Mouse (Mus musculus): ENCODE results near the gene Klhdc10. TPM values are rescaled to one million over a fixed set of nuclear protein-coding genes. Genes with fewer than 3 reads are reported as not detected.
"Not testable (repeated sequence)": the region's sequence is repeated elsewhere in the genome, so short reads cannot be mapped to it uniquely, and the experiment has no call there.

Gene Klhdc10
- polyA plus RNA-seq, 1 experiment from 2014 or later: 34.3 TPM

DNA sequence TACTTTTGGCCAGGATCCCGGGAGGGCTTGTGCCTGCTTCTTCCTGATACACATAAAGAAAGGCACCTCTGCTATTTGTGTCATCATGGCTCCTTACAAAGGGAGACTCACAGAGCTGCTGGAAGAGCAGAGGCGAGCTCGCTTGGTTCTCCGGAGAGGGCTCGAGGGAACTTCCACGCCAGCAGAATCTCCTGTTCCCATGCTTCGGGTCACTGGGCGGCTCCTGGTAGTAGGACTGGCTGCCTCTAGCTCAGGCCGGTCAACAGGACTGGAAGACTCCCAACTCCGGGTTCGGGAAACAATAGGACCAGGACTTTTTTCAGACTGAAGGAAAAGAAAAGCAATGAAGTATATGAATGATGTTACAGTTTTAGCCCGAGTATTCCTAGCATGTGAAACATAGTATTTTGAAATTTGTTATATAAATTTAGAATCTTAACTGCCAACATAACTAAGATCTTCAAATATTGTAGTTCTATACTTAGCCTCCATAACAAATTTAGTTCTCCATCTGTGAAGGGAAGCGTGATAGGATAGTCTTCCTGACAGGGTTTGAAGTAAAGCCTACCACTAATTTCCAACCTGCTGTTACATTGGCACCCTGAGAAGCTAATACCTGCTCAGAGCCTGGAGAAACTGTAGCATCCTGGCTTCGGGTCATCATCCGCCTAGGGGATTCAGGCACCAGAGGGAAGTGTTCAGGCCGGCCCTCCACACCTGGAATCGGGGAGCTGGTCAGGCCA lies 28.9 kb upstream of the Klhdc10 start:
- Histone ChIP-seq H3K27me3 (replicated peaks) (no peaks in the 10 kb centered on the region), H3K4me3 (no peak overlapping the region), H3K36me3 (peaks cover 82% of the 10 kb centered on the region), H3K4me1 (replicated peaks) (peaks cover 27% of the 10 kb centered on the region), H3K27ac (ENCODE audit: poor library complexity, severe bottlenecking) (no peak overlapping the region), H3K9ac (no peak overlapping the region), H3K9me3 (replicated peaks) (no peaks in the 10 kb centered on the region), H3K4me2 (no peak overlapping the region)
- 92% methylated on average over 17 of the region's 17 CpGs for WGBS
- ATAC-seq (ENCODE audit: insufficient number of reproducible peaks, low FRiP score): no peak

DNA sequence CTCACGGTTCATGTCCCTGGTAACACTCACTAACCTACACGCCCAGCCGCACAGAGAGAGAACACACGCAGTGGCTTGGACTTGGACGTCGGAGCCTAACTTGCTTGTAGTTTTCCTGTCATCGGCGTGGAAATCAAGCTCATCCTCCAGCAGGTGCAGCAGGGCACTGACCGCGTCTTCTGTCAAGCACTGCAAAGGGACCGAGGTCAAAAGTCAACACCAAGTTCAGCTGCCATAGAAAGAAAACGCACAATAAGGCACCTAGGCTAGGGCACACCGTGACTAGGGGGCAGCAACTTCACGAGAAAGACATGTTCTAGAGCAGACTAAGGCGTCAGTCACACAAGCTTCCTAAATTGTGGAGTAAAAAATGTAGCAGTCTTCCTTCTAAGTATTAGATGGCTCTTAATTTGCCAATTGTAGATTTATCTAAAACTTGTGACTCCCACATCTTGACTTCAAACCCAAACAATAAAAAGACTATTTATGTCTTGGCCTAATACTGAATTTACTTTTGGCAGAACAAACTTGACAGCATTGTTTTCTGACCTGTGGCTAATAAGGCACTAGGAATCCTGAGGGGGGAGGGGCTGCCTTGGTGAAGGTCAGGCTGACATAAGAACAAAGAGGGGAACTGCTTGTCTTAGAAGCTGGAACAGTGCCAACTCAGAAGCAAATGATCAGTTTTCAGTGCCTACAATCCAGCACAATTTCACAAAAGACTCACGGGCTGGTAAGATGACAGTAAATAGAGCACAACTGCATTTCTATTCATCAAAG lies 26.7 kb upstream of the Klhdc10 start:
- no peaks in the 10 kb centered on the region for H3K27me3 ChIP-seq (replicated peaks)
- H3K27ac ChIP-seq (ENCODE audit: poor library complexity, severe bottlenecking): peak overlapping the region; percentile 56; the same call in 1 of the 2 replicates
- peaks cover 21% of the 10 kb centered on the region for H3K4me1 ChIP-seq (replicated peaks)
- no peak overlapping the region for H3K4me2 ChIP-seq
- WGBS: 85% methylated on average over 16 of the region's 16 CpGs
- H3K4me3 ChIP-seq: no peak overlapping the region
- no peak for ATAC-seq (ENCODE audit: insufficient number of reproducible peaks, low FRiP score)
- peaks cover 75% of the 10 kb centered on the region for H3K36me3 ChIP-seq
- H3K9me3 ChIP-seq (replicated peaks): no peaks in the 10 kb centered on the region
- H3K9ac ChIP-seq: no peak overlapping the region

DNA sequence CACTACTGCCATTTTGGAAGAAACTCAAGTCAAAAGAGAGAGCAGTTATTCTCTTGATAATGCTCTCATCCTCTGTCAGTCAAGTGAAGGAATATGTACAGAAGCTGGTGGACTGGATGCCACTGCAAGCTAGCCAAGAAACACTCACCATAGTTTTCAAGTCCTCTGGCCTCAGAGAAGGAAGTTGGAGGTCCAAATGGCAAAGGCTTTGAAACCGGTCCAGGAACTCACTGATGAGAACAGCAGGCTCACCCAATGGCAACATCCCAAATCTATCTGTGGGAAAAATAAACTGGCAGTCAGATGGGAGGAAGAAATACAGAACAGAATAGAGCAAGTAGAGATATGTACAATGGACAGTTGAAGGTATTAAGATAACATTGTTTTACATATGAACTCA lies 25.9 kb upstream of the Klhdc10 start:
- WGBS: 63% methylated on average over 1 of the region's 1 CpGs
- Histone ChIP-seq H3K9ac (no peak overlapping the region), H3K36me3 (peaks cover 75% of the 10 kb centered on the region), H3K27ac (ENCODE audit: poor library complexity, severe bottlenecking) (peak overlapping the region; percentile 56; the same call in 1 of the 2 replicates), H3K4me3 (no peak overlapping the region), H3K27me3 (replicated peaks) (no peaks in the 10 kb centered on the region), H3K4me1 (replicated peaks) (peaks cover 21% of the 10 kb centered on the region), H3K9me3 (replicated peaks) (no peaks in the 10 kb centered on the region), H3K4me2 (no peak overlapping the region)
- ATAC-seq (ENCODE audit: insufficient number of reproducible peaks, low FRiP score): peak; percentile 43; the same call in 1 of the 2 replicates

DNA sequence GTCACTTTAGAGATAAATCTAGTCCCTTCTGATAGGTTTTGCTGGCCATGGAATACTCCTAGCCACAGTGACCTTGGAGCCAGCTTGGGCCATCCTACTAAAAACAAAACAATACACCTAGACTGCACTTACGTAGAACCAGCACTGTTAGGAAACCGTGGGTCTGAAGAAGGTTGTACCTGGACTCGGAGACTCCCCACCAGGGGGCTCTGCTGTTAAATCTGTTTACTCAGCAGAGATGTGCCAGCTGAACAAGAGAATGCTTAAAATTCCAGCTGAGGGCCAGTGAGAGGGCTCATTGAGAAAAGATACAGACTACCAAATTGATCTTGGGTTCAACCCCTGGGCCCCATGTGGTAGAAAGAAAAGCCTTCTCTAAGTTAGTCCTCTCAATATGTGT lies 20.6 kb upstream of the Klhdc10 start:
- no peak for ATAC-seq (ENCODE audit: insufficient number of reproducible peaks, low FRiP score)
- Histone ChIP-seq H3K27ac (ENCODE audit: poor library complexity, severe bottlenecking) (no peak overlapping the region), H3K4me2 (no peak overlapping the region), H3K36me3 (peaks cover 71% of the 10 kb centered on the region), H3K27me3 (replicated peaks) (no peaks in the 10 kb centered on the region), H3K9me3 (replicated peaks) (no peaks in the 10 kb centered on the region), H3K4me1 (replicated peaks) (peaks cover 21% of the 10 kb centered on the region), H3K9ac (no peak overlapping the region), H3K4me3 (no peak overlapping the region)
- WGBS: 63% methylated on average over 3 of the region's 3 CpGs

DNA sequence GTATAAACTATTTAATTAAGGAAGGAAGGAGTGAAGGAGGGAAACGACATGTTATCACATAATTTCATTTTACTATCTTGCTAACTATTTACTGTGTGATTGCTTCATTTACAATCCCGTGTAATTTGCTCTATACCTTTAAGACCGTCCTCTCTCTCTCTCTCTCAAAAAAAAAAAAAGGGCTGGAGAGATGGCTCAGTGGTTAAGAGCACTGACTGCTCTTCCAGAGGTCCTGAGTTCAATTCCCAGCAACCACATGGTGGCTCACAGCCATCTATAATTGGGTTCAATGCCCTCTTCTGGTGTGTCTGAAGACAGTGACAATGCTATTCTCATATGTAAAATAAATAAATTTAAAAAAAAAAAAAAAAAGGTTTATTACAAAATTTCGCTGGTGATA lies 11.4 kb upstream of the Klhdc10 start:
- 24% methylated on average over 4 of the region's 4 CpGs for WGBS
- H3K4me1 ChIP-seq (replicated peaks); H3K27me3 ChIP-seq (replicated peaks); H3K9me3 ChIP-seq (replicated peaks); H3K27ac ChIP-seq (ENCODE audit: poor library complexity, severe bottlenecking); ATAC-seq (ENCODE audit: insufficient number of reproducible peaks, low FRiP score): not testable (repeated sequence)
- Histone ChIP-seq H3K4me2 (peak overlapping the region; percentile 68), H3K9ac (peak overlapping the region; percentile 88), H3K36me3 (peaks cover 20% of the 10 kb centered on the region), H3K4me3 (peak overlapping the region; percentile 96)

DNA sequence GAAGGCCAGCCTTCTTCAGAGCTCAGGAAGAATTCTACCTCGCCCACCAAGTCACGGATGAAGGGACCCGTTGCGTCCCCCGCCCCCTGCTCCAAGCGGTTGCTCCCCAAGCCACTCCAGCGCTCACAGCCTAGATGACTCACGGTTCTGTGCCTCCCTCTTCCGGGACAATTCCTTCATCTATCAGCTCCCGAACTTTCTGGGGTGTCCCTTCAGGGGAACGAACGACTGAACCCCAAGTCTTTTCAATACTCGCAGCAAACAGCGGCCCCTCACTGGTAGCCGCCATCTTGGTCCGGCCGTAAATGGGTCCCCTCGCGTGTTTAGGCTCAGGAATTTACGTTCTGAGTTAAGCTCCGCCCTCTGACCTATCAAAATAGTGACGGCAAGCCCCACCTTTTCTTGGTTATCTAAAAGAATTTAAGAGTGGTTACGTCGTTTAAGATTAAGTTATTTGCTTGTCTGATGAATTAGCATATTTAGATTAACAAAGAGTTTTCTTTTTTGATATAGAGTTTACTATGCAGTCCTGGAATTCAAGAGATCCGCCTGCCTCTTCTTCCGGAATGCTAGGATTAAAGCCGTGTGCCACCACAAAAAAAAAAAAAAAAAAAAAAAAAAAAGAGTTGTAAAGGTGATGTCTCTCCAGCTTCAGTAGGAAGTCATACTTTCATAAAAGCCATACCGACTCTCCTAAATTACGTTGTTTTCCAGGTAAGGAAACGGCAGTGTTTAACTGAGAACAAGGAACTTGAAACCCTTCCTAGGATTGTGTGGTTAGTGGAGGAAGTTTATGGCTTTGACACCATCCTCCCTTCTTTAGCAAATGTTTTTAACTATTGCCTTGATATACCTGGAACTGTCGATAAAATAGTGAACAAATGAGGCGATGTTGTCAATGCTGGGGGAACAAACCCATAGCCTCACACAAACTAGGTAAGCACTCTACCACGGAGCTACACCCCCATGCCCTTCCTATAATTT lies 10.7 kb upstream of the Klhdc10 start, which contains the start of gene Zc3hc1:
Gene Zc3hc1 (minus strand): TSS at position 315 of the 984 bp plus-strand sequence.
- WGBS: 16% methylated on average over 33 of the region's 33 CpGs
- no peaks in the 10 kb centered on the region; the same call in 1 of the 2 replicates for H3K4me1 ChIP-seq (replicated peaks)

DNA sequence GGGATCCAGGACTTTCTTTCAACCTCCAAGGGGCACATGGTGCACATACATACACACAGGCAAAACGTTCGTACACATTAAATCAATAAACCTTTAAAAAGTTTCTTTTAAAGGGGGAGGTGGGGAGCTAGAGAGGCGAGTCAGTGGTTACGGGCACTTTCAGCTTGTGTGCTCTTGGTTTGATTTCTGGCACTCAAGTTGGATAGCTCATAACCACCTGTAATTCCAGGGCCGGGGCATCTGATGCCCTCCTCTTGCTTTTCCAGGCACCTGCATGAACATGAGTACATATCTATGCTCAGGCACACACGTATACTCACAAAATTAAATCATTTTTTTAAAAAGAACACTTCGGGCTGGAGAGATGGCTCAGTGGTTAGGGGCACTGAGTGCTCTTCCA lies 9.7 kb upstream of the Klhdc10 start:
- Histone ChIP-seq H3K27me3 (replicated peaks) (no peaks in the 10 kb centered on the region), H3K36me3 (peaks cover 3% of the 10 kb centered on the region), H3K4me2 (no peak overlapping the region), H3K4me1 (replicated peaks) (no peaks in the 10 kb centered on the region; the same call in 1 of the 2 replicates), H3K9ac (no peak overlapping the region), H3K9me3 (replicated peaks) (no peaks in the 10 kb centered on the region), H3K4me3 (no peak overlapping the region), H3K27ac (ENCODE audit: poor library complexity, severe bottlenecking) (no peak overlapping the region)
- 84% methylated on average over 7 of the region's 7 CpGs for WGBS
- no peak for ATAC-seq (ENCODE audit: insufficient number of reproducible peaks, low FRiP score)

More for the DNA sequence above, 10.7 kb upstream of the Klhdc10 start, which contains the start of gene Zc3hc1:
- H3K9me3 ChIP-seq (replicated peaks): no peaks in the 10 kb centered on the region
- peak within 1 kb of the TSS; percentile 88 for H3K9ac ChIP-seq
- H3K36me3 ChIP-seq: peaks cover 13% of the 10 kb centered on the region
- no peak within 1 kb of the TSS for H3K27ac ChIP-seq (ENCODE audit: poor library complexity, severe bottlenecking)
- peak within 1 kb of the TSS; percentile 96 for H3K4me3 ChIP-seq
- peak; percentile 83 for ATAC-seq (ENCODE audit: insufficient number of reproducible peaks, low FRiP score)
- no peaks in the 10 kb centered on the region for H3K27me3 ChIP-seq (replicated peaks)
- peak within 1 kb of the TSS; percentile 68 for H3K4me2 ChIP-seq

DNA sequence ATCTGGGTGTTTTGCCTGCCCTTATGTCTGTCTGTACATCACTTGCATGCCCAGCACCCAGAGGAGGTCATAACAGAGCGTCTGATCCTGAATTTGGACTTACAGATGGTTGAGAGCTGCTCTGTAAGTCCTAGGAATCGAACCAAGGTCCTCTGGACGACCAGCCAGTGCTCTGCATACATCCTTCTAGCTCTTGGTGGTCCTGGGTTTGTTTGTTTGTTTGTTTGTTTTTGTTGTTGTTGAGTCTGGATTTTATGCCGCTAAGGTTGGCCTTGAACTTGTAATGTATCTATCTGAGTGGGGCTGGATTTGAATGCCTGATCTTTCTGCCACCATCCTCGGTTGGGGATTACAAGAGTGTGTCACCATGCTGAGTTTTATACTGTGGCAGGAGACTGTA lies 1.5 kb upstream of the Klhdc10 start:
- no peak for ATAC-seq (ENCODE audit: insufficient number of reproducible peaks, low FRiP score)
- Histone ChIP-seq H3K4me1 (replicated peaks) (peaks cover 7% of the 10 kb centered on the region; the same call in 1 of the 2 replicates), H3K36me3 (no peaks in the 10 kb centered on the region), H3K4me2 (no peak overlapping the region), H3K27me3 (replicated peaks) (no peaks in the 10 kb centered on the region), H3K4me3 (no peak overlapping the region), H3K9ac (no peak overlapping the region), H3K9me3 (replicated peaks) (no peaks in the 10 kb centered on the region), H3K27ac (ENCODE audit: poor library complexity, severe bottlenecking) (no peak overlapping the region)
- WGBS: 81% methylated on average over 5 of the region's 5 CpGs

DNA sequence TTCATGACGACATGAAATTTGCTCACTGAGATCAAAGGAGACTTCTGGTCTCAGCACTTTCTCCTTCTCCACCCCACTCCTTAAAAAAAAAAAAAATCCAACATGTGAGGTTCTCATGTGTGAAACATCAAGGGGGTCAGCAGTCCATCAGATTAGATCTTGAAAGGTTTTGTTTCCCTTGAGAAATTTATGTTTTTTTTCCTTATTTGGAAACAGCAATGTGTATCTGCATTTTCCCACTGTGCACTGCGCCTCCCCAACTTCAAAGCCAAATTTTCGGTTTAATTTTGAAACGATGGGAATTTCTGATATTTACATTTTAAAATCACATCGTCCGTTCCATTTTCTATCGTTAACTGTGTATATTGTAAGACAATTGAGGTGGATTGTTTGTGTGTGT lies 952 bp upstream of the Klhdc10 start:
- no peaks in the 10 kb centered on the region for H3K27me3 ChIP-seq (replicated peaks)
- ATAC-seq (ENCODE audit: insufficient number of reproducible peaks, low FRiP score): no peak
- no peaks in the 10 kb centered on the region for H3K9me3 ChIP-seq (replicated peaks)
- H3K36me3 ChIP-seq: no peaks in the 10 kb centered on the region
- H3K4me1 ChIP-seq (replicated peaks): peaks cover 7% of the 10 kb centered on the region; the same call in 1 of the 2 replicates
- no peak overlapping the region for H3K9ac ChIP-seq
- H3K27ac ChIP-seq (ENCODE audit: poor library complexity, severe bottlenecking): no peak overlapping the region
- WGBS: 10% methylated on average over 7 of the region's 7 CpGs
- H3K4me3 ChIP-seq: peak overlapping the region; percentile 93
- peak overlapping the region; percentile 65 for H3K4me2 ChIP-seq

DNA sequence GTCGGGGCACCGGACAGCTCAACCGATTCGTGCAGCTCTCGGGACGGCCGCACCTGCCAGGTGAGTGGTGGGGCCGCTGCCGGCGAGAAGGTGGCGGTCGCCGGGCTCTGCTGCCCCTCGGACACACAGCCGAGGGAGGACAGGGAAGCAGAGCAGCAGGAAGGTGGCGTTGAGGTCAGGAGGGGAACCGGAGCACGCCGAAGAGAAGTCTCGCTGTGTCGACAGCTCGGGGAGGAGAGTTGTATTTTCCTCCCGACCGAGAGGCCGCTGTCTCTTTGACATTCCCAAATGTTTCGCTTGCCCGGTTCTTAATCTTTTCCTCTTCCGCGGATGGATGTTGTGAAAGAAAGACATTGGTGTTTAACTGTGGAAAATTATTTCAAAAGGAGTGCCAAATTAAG lies 423 bp downstream of the Klhdc10 start:
- H3K4me3 ChIP-seq: peak overlapping the region; percentile 93
- H3K27me3 ChIP-seq (replicated peaks): no peaks in the 10 kb centered on the region
- H3K4me2 ChIP-seq: peak overlapping the region; percentile 63
- peak overlapping the region; percentile 95 for H3K9ac ChIP-seq
- H3K27ac ChIP-seq (ENCODE audit: poor library complexity, severe bottlenecking): peak overlapping the region; percentile 95
- H3K9me3 ChIP-seq (replicated peaks): no peaks in the 10 kb centered on the region
- peaks cover 7% of the 10 kb centered on the region; the same call in 1 of the 2 replicates for H3K4me1 ChIP-seq (replicated peaks)
- ATAC-seq (ENCODE audit: insufficient number of reproducible peaks, low FRiP score): peak; percentile 53
- no peaks in the 10 kb centered on the region for H3K36me3 ChIP-seq
- WGBS: 1% methylated on average over 29 of the region's 29 CpGs
